Comparison of ENCODE assay signal across 10 mouse cellular contexts in the genomic region with DNA sequence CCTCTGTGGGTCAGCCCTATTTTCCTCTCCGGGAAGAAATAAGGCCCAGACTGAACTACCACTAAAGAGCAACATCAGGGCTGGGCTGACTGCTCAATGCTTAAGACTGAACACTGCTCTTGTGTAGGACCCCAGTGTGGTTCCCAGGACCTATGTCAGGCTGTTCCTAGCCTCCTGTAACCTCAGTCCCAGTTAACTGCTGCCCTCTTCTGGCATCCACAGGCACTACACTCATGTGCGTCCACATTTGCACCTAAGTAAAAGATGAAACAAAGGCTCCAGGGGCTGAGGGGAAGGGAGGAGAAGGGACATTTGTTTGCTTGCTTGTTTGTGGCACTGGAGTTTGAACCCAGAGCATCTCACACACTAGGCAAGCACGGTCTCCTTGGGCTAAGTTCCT. TPM values are rescaled to one million over a fixed set of nuclear protein-coding genes. Genes with fewer than 3 reads are reported as not detected.
A peak's percentile ranks its signal among the peaks of the same experiment; 100 is the strongest.
DNase-seq lines count a peak whose midpoint lies in the region; ATAC-seq and TF ChIP-seq lines count a peak whose summit lies in the region.
"Had no signal": no experiment of that assay in that cellular context is flagged by ENCODE, and none has a peak within 500 bp of the region (broad histone marks: within the 10 kb centered on the region; RNA-seq: fewer than 3 reads in every experiment).

No protein-coding gene starts in this region.

- no peak overlapping the region for H3K27ac ChIP-seq in midbrain, postnatal 0 days (ENCODE audit: low read depth, low read length)
- no peak overlapping the region for H3K27ac ChIP-seq in midbrain, embryonic 14.5 days (replicated peaks; ENCODE audit: low read depth, low read length)
- H3K27ac ChIP-seq: macrophage had no signal

- no peak overlapping the region for H3K9ac ChIP-seq in midbrain, postnatal 0 days (replicated peaks; ENCODE audit: low read length, poor library complexity, severe bottlenecking)
- H3K9ac ChIP-seq in midbrain, embryonic 14.5 days (replicated peaks; ENCODE audit: low read length) = no peak overlapping the region

- peak; percentile 59 for TF ChIP-seq CTCF in midbrain, postnatal 0 days (IDR thresholded peaks at IDR 0.05)

- 0 out of 2 replicates have a peak, but pooled peaks cover 4% of the 10 kb centered on the region for H3K27me3 ChIP-seq in midbrain, postnatal 0 days (ENCODE audit: insufficient read depth, low read length)
- H3K27me3 ChIP-seq in midbrain, embryonic 14.5 days (ENCODE audit: control insufficient read depth, insufficient read depth, low read length) = no peaks in the 10 kb centered on the region

- H3K9me3 ChIP-seq in midbrain, postnatal 0 days (ENCODE audit: low read length) = no peaks in the 10 kb centered on the region
- H3K9me3 ChIP-seq in midbrain, embryonic 14.5 days (ENCODE audit: control insufficient read depth, low read length) = no peaks in the 10 kb centered on the region

- H3K4me1 ChIP-seq in midbrain, postnatal 0 days (ENCODE audit: insufficient read depth, low read length) = 0 out of 2 replicates have a peak, but pooled peaks cover 3% of the 10 kb centered on the region
- H3K4me1 ChIP-seq in midbrain, embryonic 14.5 days (ENCODE audit: control insufficient read depth, insufficient read depth, low read length) = peaks cover 9% of the 10 kb centered on the region; the same call in 1 of the 2 replicates

- no peak for ATAC-seq in cerebellum, adult (ENCODE audit: insufficient number of reproducible peaks, low FRiP score, low TSS enrichment)
- ATAC-seq in midbrain, postnatal 0 days (ENCODE audit: low FRiP score) = no peak
- no peak for ATAC-seq in midbrain, embryonic 14.5 days (ENCODE audit: low FRiP score, low TSS enrichment)
- ATAC-seq in megakaryocyte-erythroid progenitor cell, adult 5-6 weeks (replicated peaks; ENCODE audit: low FRiP score, low TSS enrichment, poor library complexity, severe bottlenecking) = peak; percentile 43; the same call in 1 of the 2 replicates

- 79% methylated on average over 3 of the region's 3 CpGs for WGBS in midbrain, postnatal 0 days
- 73% methylated on average over 3 of the region's 3 CpGs for WGBS in midbrain, embryonic 14.5 days

- DNase-seq in cerebellum, postnatal 10 days = peak; percentile 25 to 34
- no peak for DNase-seq in midbrain, postnatal 0 days (ENCODE audit: low spot score)
- no peak for DNase-seq in midbrain, embryonic 14.5 days
- DNase-seq in c-Kit-positive CD71-positive TER-119-positive erythroid progenitor cells, embryonic 14.5 days (ENCODE audit: low spot score) = peak; percentile 14
- no peak for DNase-seq in frontal cortex, adult 2 months (ENCODE audit: extremely low spot score in 1 of 2, low spot score in 1 of 2)
- DNase-seq in layer of hippocampus, postnatal 10 days (ENCODE audit: low spot score in 2 of 2) = no peak

- H3K4me3 ChIP-seq in midbrain, postnatal 0 days (ENCODE audit: low read depth, low read length) = no peak overlapping the region
- no peak overlapping the region for H3K4me3 ChIP-seq in midbrain, embryonic 14.5 days (replicated peaks; ENCODE audit: low read depth, low read length)
- H3K4me3 ChIP-seq: erythroblast, embryonic 14.5 days had no signal

- no peaks in the 10 kb centered on the region for H3K36me3 ChIP-seq in midbrain, postnatal 0 days (ENCODE audit: insufficient read depth, low read length)
- no peaks in the 10 kb centered on the region for H3K36me3 ChIP-seq in midbrain, embryonic 14.5 days (ENCODE audit: control insufficient read depth, insufficient read depth, low read length)

- H3K4me2 ChIP-seq in midbrain, postnatal 0 days (ENCODE audit: low read depth, low read length, poor library complexity, severe bottlenecking) = no peak overlapping the region
- no peak overlapping the region for H3K4me2 ChIP-seq in midbrain, embryonic 14.5 days (ENCODE audit: low read length)

RNA-seq across cellular contexts. Expression of a gene that starts 39.8 kb away (rescaled TPM):
- 0.80 and 3.1 TPM in 2 replicates for total RNA-seq in midbrain, postnatal 0 days (2014; rRNA removed)
- 5.8 and 6.0 TPM in 2 replicates for polyA plus RNA-seq in midbrain, postnatal 0 days (2015; fragmentation: Nextera tagmentation; extraction: Ambion mirVana)
- polyA plus RNA-seq in midbrain, embryonic 14.5 days (2014; fragmentation: Nextera tagmentation; extraction: Ambion mirVana) = 4.1 and 7.8 TPM in 2 replicates
- 0.90 TPM in 1 of 2 replicates, not detected in the other for total RNA-seq in megakaryocyte-erythroid progenitor cell, adult 5-6 weeks (2014; fragmentation: Nextera tagmentation)
- not detected in 2 replicates for total RNA-seq in megakaryocyte-erythroid progenitor cell, adult 5-6 weeks (2017)
- 4.9 and 5.4 TPM in 2 replicates for polyA plus RNA-seq in frontal cortex, adult 2 months (2012; rRNA removed)
- 1 to 10 TPM; 6.0 TPM for total RNA-seq in layer of hippocampus, postnatal 10 days (2021)
- polyA plus RNA-seq: macrophage had no signal

Comparison
In these comparisons a context has a peak if more than half of its experiments do, and no peak if none do; other contexts are left out.
1. DNase-seq: peak in cerebellum, postnatal 10 days (2 of 2) and c-Kit-positive CD71-positive TER-119-positive erythroid progenitor cells, embryonic 14.5 days (single experiment); none in midbrain, postnatal 0 days (single experiment), midbrain, embryonic 14.5 days (single experiment), frontal cortex, adult 2 months (0 of 2) and layer of hippocampus, postnatal 10 days (0 of 2).